Mouse (Mus musculus) ZHBTc4 (cell line): Measurements from ENCODE around the gene Rinl.

ENCODE experiments used
- DNase-seq: peaks from one replicate; pipeline ENCODE4 v3.0.0-alpha.2; 2011; ENCODE audit warnings: low read depth, low spot score

The Rinl gene

DNA sequence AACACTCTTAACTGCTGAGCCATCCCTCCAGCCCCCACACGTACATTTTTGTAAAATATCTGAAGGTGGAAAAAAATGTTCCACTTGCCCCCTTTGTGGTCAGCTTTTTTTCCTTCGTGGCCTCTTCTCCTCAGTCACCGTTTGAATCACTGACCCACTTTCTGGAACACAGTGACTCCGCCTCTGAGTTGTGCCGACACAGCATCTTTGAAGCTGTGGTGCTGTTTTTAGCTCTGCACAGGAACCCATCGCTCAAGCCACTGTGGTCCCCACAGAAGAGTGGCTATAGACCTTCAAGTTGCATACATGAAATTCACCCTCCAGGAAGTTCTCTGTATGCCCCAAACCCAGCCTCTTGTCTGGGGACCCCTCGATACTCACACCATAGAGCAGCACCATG lies 7.9 kb upstream of the Rinl start:
- no peak for DNase-seq

DNA sequence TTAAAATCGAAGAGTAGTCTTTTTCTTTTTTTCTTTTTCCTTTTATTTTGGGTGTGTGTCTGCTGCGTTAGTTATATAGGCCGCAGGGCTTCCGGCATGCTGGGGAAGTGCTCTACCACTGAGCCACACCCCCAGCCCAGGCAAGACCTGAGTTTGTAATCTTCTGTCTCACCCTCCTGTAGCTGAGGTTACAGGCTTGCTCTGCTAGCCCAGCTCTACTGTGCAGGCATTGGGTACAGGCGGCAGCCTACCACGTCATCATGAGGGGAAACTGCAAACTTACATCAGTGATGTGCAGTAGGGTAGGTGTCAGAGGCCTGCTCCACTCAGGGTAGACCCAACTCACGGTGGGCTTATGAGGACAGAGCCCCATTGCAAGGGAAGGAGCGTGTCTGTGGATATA lies 7.5 kb upstream of the Rinl start:
- DNase-seq: no peak

DNA sequence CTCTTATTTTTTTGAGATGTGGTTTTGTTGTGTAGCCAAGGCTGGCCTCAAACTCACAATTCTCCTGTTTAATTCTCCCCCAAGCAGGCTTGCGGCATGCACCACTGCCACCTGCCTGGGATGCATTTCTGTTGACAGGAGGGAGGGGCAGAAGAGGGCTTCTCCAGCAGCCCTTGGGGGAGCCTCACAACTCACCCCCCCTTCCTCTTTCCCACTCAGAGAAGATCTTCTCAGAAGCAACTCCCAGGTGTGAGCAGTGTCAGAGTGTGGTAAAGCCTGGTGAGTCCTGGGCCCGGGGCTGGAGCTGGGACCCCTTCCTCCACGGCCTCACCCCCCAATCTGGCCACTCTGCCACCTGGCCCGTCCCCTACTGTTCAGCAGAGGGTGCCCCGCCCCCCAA lies 3.6 kb upstream of the Rinl start:
- no peak for DNase-seq

DNA sequence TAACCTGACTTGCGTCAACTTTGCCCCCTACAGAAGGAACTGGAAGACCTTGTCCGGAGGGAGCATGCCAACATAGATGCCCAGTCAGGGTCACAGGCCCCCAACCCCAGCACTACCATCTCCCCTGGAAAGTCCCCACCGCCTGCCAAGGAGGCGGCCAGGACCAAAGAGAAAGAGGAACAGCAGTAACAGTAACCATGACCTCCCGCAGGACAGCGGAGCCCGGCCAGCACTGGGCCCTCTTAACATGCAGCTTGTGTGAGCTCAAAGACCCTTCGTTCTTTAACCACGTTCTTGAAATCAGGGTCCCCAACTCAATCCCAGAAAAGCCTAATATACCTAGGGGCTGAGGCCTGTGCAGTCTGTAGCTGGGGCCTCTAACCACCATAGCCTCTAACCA lies 885 bp upstream of the Rinl start:
- DNase-seq: no peak

DNA sequence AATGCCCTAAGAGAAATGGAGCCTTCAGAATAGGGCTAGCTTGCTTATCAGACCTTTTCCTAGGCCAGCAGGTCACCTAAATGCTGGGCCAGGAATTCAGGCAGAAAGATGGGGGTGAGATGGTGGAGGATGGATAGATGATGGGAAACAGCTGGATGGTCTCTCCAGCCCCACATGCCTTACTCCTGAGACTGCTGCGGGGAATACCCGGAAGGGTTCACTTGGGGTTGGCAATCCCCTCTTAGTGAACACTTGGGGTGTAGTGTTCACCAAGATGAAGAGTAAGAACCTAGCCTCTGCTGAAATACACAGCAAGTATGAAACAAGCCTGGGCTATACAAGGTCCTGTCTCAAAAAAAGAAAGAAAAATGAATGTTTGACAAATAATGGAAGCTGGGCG lies 466 bp downstream of the Rinl start:
- no peak for DNase-seq

DNA sequence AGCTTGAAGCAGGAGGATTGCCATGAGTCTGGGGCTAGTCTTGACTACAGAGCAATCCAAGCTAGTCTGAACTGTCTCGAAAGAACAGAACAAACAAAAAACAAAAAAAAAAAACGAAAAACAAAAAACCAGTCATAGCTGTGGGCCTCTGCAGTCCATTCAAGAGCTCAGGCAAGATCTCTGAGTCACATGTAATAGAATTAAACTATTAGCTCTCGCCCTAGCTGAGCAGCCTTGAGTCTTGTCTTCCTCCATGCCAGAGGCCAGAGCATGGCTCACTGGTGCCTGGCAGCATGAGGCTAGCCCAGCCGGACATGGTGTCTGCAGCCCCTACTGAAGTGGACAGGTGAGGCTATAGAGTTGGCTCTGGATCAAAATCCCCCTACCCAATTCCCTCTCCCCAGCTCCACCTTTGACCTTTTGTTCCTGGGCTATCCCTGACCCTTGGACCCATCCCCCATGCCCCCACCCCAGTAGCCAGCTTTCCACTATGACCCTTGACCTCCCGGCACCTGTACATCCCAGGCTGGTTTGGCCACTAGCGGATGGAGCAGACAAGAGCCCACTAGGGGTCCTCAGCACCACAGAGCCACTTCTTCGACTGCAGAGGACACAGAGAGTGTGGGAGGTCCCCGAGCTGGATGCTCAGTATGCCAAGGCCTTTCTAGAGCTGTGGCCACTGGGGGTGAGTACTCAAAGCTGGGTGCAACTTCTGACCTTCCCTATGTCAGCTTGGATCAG lies 1.5 kb downstream of the Rinl start:
- peak; percentile 44 for DNase-seq

DNA sequence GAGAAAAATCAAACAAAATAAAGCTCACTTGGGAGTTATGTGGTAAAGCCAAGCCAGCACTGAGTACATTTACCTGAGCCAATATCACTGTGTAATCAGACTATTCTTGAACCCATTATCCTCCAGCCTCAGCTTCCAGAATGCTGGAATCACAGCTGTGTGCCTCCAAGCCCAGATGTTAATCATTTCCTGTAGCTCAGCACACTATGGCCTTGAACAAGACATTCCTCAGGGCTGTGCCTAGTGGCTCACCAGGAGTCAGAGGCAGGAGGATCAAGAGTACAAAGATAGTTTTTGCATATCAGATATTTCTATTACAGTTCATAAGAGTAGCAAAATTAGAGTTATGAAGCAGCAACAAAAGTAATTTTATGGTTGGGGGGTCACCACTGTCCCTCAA lies 2.9 kb downstream of the Rinl start:
- DNase-seq: peak; percentile 61

DNA sequence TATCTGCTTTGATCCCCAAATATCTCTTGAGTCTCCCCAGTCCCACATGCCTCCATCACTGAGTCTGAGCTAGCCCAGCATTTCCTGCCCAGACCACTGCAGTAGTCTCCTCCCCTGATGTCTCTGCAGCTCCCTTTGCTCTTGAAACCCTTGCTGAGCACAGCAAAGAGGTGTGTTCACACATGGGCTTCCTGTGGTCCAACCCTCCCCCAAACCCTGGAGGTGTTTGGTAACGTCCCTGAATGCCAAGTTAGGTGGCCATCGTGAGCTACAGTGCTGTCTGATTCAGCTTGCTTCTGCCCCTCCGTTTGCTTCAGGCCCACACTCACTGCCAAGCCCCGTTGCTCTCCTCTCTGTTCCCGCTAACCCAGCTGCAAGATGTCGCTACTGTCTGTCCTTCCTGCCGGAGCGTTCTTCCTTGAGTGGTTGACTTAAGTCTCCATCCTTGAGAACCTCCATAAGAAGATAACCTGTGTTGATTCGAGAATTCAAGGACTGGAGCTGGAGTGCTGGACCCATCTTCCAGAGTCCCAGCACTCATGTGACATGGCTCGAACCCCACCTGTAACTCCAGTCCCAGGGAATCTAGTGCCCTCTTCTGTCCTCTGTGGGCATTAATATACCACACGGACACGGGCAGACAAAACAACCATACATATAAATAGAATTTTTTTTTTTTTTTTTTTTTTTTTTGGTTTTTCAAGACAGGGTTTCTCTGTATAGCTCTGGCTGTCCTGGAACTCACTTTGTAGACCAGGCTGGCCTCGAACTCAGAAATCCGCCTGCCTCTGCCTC lies 3.8 kb downstream of the Rinl start:
- no peak for DNase-seq

DNA sequence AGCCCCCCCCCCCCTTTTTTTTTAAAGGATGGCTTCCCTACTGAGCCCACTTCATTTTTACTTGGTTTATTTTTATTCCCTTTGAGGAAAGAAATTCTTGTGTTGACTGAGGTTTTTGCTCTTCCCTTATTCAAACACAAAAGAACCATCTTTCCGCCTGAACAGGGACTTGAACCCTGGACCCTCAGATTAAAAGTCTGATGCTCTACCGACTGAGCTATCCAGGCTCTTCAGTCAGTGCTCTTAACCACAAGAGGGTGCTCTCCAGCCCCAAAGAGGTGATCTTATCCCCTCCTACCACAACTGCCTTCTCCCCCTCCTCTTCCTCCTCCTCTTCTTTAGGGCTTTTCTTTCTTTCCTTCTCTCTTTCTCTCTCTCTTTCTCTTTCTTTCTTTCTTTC lies 5.1 kb downstream of the Rinl start:
- peak; percentile 60 for DNase-seq

DNA sequence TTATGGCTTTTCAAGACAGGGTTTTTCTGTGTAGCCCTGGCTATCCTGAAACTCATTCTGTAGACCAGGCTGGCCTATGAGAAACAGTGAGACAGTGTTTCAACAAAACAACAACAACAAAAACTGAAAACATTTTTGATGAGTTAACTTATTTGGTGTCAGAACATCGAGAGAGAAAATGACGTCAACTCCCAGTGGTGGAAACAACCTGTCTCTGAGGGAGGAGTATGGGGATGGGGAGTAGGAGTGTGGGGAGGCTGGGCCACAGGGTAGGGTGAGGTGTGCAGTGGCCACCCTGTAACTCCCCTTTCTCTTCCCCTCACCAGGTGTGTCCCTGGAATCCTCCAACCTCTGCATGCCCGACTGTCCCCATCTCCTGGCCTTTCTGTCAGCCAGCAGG lies 5.7 kb downstream of the Rinl start:
- no peak for DNase-seq

DNA sequence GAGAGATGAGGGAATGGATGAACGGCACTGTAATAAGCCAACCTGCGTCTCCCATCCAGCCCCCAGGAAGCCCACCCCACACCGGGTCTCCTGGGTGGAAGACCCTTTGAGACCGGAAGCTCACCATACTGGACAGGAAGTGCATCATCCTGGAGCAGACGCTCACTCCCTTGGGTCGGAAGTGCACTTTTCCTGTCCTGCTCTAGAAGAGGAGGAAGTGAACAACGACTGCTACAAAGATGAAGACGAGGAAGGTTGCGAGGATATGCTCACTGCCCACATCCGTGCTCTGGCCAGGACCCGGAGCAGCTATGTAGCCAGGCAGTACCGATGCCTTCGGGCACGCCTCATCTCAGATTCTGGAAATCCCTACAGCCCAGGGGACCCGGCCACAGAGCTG lies 7.1 kb downstream of the Rinl start:
- DNase-seq: no peak

DNA sequence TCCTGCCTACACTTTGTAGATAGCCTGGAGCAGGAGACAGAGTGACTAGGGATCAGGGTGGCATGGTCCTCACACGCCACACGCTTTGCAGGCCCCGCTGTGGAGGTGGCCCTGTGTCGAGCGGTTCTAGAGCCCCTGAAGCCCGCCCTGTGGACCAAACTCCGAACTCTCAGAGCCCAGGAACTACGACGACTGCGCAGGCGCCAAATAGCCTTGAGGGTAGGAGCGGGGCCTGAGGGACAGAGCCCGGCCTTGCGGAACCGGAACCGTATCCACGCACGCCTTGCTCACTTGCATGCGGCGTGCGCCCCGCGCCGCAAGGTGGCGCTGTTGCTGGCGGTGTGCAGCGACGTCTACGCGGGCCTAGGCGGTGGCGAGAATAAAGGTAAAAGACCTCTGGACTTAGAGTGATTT lies 7.8 kb downstream of the Rinl start:
- DNase-seq: peak; percentile 95

DNA sequence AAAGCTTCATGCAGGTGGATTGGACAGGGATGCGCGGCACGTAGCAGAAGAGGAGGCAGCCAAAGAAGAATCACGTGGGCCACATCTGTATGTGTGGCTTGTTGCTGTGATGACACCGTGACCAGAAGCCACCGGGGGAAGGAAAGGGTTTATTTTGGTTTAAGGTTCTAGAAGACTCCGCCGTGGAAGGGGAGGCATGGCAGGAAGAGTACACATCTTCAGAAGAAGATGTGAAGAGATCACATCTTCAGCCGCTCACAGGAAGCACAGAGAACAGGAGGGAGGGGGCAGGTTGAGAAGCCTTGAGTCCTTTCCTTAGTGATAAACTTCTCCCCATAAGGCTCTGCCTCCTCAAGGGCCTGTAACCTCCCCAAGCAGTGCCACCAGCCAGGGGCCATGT lies 11.2 kb downstream of the Rinl start:
- no peak for DNase-seq

DNA sequence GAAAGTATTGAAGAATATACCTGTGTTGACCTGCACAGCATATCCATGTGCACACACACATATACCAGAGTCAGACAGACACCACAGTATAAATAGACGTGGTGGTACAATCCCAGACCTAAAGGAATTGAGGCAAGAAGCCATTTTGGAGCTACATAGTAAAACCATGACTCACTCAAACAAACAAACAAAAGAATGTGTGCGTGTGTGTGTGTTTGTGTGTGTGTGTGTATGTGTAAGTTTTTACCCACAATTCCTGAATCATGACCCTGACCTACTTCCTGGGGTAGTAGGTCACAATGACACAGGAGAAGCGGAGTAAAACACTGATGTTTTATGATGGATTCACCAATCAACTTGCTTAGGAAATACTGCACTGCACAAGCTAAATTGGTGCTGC lies 12.7 kb downstream of the Rinl start:
- no peak for DNase-seq

DNA sequence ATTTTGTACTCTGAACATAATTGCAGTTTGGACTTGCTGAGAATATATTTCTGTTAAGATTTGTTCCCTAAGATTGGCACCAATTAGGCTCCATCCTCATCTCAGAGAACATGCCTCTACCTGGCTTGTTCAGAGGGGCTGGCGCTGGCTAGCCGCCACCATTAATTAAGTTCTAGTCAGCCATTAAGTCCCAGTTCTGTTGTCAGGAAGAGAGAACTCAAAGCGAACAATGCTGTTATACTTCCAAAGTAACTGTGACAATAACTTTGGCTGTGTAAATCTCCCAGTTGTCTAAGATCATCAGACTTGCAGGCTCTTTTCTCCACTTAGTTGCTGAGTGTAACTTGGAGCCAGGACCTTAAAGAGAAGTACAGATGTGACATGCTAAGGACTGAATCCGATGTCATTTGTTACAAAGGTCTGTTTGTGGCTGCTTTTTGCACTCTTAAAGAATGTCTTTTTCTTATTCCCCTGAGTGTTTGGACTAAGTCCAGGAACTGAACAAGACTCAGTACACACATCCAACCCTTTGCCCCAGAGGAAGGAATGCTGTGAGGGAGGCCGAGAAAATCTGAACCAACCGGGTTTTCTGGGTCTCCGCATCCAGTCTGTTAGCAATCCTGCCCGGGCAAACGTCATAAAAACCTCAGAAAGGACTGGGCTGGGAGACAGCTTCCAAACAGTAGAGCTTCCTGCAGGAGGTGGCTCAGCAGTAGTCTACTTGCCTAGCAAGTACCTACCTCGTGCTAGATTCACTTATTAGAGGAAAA lies 13.3 kb downstream of the Rinl start:
- DNase-seq: no peak

DNA sequence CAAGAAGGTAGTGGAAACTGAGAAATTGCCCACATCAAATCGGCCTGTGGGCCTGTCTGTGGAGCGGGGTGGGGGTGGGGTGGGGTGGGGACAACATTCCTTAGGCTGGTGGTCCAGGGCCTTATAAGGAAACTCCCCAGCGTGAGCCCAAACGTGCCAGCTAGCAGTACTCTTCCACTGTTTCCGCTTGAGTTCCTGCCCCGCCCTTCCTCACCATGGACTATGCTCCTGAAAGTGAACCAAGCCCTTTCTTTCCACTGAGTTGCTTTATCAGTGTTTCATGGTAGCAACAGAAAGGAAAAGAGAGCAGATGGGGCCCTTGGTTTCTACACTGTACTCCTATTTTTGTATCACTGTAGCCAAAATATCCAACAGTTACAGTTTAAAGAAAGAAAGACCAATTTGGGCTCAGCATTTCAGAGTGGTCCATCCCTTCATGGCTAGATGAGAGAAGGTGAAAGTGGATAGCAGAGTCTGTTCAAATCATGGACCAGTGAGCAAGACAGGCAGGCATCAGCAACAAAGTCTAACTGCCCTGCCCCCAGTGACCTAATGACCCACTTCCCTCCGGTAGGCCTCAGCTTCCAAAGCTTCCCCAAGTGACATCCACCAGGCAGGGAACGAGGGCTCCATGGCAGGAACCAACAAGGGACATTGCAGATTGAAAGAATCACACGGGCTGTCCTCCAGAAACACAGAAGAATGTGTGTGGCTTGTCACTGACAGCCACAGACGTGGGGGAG lies 14.2 kb downstream of the Rinl start:
- peak; percentile 79 for DNase-seq

DNA sequence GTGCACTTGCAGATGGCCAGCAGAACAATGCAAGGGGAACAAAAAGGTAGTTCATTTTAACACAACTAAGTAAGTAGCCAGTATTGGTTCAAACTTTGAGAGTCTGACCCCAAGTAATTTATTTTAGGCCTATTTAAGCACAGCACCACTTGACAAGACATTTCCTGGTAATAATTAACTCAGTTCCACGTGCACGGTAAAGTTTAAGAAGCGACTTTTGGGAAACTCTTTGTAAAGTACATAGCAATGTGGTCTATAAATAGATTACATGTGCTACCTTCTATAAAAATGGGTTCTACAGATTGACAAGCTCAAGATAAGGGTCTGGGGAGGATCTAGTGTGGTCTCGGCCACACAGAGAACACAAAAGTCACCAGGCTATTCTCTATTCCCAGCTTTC lies 15.0 kb downstream of the Rinl start:
- DNase-seq: no peak

DNA sequence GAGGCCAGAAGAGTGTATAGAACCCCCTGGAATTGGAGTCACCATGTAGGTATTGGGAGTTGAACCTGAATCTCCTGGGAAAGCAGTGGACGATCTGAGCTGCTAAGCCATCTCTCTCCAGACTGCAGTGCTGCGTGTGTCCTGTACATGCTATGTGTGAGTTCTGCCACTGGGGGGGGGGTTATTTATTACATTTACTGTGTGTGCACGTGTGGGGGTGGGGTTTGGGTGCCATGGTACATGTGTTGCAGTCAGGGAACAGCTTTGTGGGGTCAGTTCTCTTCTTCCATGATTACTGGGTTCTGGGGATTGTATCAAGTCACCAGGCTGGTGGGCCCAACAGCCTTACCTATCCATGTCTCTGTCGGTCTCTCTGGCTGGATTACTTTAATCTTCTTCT lies 18.1 kb downstream of the Rinl start:
- no peak for DNase-seq

DNA sequence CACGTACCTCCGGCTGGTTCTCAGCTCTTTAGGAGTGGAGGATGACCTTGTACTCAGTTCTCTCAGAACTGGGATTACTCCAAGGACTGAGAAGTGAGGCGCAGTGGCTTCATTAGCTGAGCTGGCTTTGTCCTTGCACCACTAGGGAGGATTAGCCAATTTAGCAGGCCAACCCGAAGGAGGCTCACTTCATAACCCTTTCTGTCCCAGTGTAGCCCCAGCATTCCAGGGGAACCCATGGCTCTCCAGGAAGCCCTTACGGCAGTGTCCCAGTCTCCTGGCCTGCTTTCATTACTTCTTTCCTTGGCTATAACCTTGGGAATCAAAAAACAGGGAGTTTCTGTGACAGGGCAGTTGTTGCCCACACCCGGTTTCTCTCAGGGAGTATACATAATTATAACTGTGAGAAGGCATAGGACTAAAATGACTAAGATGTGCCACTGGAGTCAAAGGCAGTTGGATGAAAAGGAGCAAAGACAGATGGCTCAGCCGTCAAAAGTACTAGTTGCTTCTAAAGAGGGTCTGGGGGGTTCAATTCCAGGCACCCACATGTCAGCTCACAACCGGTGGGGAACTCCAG lies 19.0 kb downstream of the Rinl start:
- DNase-seq: no peak

DNA sequence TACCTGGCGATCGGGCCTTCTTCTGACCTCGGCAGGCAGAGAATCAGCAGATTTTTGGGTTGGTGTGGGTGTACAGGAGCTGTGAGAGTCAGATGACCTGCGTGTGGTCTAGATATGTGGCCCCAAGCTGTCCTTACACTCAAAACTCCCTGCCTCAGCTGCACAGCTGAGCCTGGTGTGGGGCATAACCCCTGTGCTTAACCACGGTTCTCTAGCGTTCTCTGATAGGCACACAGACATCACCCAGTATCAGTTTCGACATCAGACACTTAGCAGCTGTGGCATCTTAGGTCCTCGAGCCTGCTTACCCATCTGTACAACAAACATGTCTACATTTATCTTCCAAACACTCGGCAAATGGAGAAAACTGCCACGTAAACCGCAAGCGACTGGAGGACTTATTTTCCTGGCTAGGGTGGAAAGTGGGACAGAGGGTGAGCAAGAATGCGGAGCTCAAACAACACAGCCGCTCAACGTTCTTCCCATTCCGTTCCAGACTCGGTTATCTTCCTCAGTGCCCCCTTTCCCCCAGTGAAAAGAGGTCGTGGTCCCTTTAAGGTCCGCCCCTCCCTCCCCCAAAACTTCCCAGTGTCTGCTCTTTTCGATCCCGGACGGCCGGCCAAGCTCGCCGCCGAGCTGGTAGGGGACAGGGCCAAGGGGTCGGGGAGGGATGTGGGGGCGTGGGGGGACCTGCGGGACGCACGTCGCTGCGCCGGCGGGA lies 19.6 kb downstream of the Rinl start, which contains the start of gene Hnrnpl:
Hnrnpl (plus strand) TSS at position 321 of the 721 bp plus-strand sequence.
- peak; percentile 61 for DNase-seq

DNA sequence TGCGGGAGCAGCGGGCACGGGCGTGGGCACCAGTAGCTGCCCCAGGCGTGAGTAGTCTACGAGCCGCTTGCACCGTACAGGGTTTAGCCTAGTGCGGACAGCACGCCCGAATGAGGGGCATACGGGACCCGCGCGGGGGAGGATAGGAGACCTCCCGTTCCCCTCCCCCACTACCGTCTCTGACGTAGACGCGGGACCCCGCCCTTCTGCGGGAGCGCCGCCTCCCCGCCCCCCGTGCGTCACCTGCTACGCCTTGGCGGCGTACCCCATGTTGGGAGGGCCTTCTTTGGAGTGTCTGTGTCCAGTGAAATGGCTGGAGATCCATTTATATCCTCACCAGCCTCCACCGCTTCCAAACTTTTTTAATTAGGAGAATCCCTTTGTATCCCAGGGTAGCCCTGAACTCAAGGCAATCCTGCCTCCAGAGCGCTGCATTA lies 20.2 kb downstream of the Rinl start:
- DNase-seq: peak; percentile 91
